Comparison of ENCODE assay signal across 8 mouse cellular contexts in genomic region chr10:127091507-127092396, GRCm38 (mm10). TPM values are rescaled to one million over a fixed set of nuclear protein-coding genes. Genes with fewer than 3 reads are reported as not detected.
DNase-seq lines count a peak whose midpoint lies in the region; ATAC-seq and TF ChIP-seq lines count a peak whose summit lies in the region.

No protein-coding gene starts in this region.

- H3K36me3 ChIP-seq in heart, embryonic 16.5 days (ENCODE audit: control insufficient read depth, insufficient read depth) = peaks cover 8% of the 10 kb centered on the region
- H3K36me3 ChIP-seq in neural tube, embryonic 12.5 days = peaks cover 20% of the 10 kb centered on the region

- peak overlapping the region; percentile 35 for H3K4me3 ChIP-seq in layer of hippocampus, adult 2 months
- peak overlapping the region; percentile 32 for H3K4me3 ChIP-seq in heart, embryonic 16.5 days (ENCODE audit: low read length)
- peak overlapping the region; percentile 13 for H3K4me3 ChIP-seq in neural tube, embryonic 12.5 days

- peak; percentile 47 for TF ChIP-seq CTCF in layer of hippocampus, adult 2 months (conservative IDR thresholded peaks at IDR 0.05)

- peaks cover 56% of the 10 kb centered on the region for H3K27me3 ChIP-seq in heart, embryonic 16.5 days (ENCODE audit: control insufficient read depth, insufficient read depth, low read length)
- peaks cover 67% of the 10 kb centered on the region for H3K27me3 ChIP-seq in neural tube, embryonic 12.5 days (replicated peaks)

- 0 out of 2 replicates have a peak, but pooled peaks have one; percentile 37 for ATAC-seq in heart, embryonic 16.5 days (replicated peaks; ENCODE audit: extremely low read depth, insufficient read depth, low FRiP score)
- ATAC-seq in neural tube, embryonic 12.5 days (ENCODE audit: low FRiP score, low read depth) = peak; percentile 41; the same call in 1 of the 2 replicates

- no peak overlapping the region for H3K9ac ChIP-seq in heart, embryonic 16.5 days (ENCODE audit: low read length)
- peak overlapping the region; percentile 26; the same call in 1 of the 2 replicates for H3K9ac ChIP-seq in neural tube, embryonic 12.5 days

- WGBS in heart, embryonic 16.5 days = 10% methylated on average over 49 of the region's 51 CpGs
- WGBS in neural tube, embryonic 12.5 days = 6% methylated on average over 51 of the region's 51 CpGs

- no peaks in the 10 kb centered on the region for H3K9me3 ChIP-seq in heart, embryonic 16.5 days (replicated peaks; ENCODE audit: control insufficient read depth, low read length)
- H3K9me3 ChIP-seq in neural tube, embryonic 12.5 days = no peaks in the 10 kb centered on the region

- H3K4me2 ChIP-seq in heart, embryonic 16.5 days (ENCODE audit: low read depth, low read length) = peak overlapping the region; percentile 49
- H3K4me2 ChIP-seq in neural tube, embryonic 12.5 days (replicated peaks) = peak overlapping the region; percentile 50

- DNase-seq in layer of hippocampus, adult 2 months (ENCODE audit: low spot score in 2 of 2) = peak in 1 of 2 experiments; percentile 25
- no peak for DNase-seq in layer of hippocampus, adult 11-12 months (ENCODE audit: low spot score)
- DNase-seq in adrenal gland, postnatal 36 days = peak; percentile 70 to 77
- peak; percentile 59 for DNase-seq in liver
- DNase-seq in frontal cortex, postnatal 14 days (ENCODE audit: low spot score in 2 of 2) = no peak
- DNase-seq in layer of hippocampus, adult 9-11 months = no peak

- H3K27ac ChIP-seq in layer of hippocampus, adult 2 months = peak overlapping the region; percentile 80
- no peak overlapping the region for H3K27ac ChIP-seq in heart, embryonic 16.5 days (ENCODE audit: low read length)
- no peak overlapping the region for H3K27ac ChIP-seq in neural tube, embryonic 12.5 days

- H3K4me1 ChIP-seq in heart, embryonic 16.5 days (ENCODE audit: control insufficient read depth, insufficient read depth, low read length) = peaks cover 15% of the 10 kb centered on the region
- H3K4me1 ChIP-seq in neural tube, embryonic 12.5 days = peaks cover 17% of the 10 kb centered on the region

RNA-seq across cellular contexts. Expression of gene Agap2, which starts 16.7 kb away (rescaled TPM):
- total RNA-seq in layer of hippocampus, adult 2 months (2021) = 100 to 1,000 TPM; 820 to 844 TPM
- 1 to 10 TPM; 2.2 to 3.4 TPM for total RNA-seq in adrenal gland, postnatal 36 days (2021)
- 0.32 and 0.42 TPM in 2 replicates for polyA plus RNA-seq in heart, embryonic 16.5 days (2015; fragmentation: Nextera tagmentation; extraction: Ambion mirVana)
- 1.1 and 1.3 TPM in 2 replicates for polyA plus RNA-seq in neural tube, embryonic 12.5 days (2016; fragmentation: Nextera tagmentation; extraction: Ambion mirVana)

RNA-seq across cellular contexts. Expression of gene Tspan31, which starts 21.7 kb away (rescaled TPM):
- total RNA-seq in layer of hippocampus, adult 2 months (2021) = 10 to 100 TPM; 57.2 to 62.1 TPM
- total RNA-seq in adrenal gland, postnatal 36 days (2021) = 100 to 1,000 TPM; 106 to 118 TPM
- polyA plus RNA-seq in heart, embryonic 16.5 days (2015; fragmentation: Nextera tagmentation; extraction: Ambion mirVana) = 110 and 112 TPM in 2 replicates
- 137 and 147 TPM in 2 replicates for polyA plus RNA-seq in neural tube, embryonic 12.5 days (2016; fragmentation: Nextera tagmentation; extraction: Ambion mirVana)

RNA-seq across cellular contexts. Expression of gene Cdk4, which starts 28.4 kb away (rescaled TPM):
- total RNA-seq in layer of hippocampus, adult 2 months (2021) = 10 to 100 TPM; 84.6 to 94.8 TPM
- 100 to 1,000 TPM; 213 to 225 TPM for total RNA-seq in adrenal gland, postnatal 36 days (2021)
- 834 and 885 TPM in 2 replicates for polyA plus RNA-seq in heart, embryonic 16.5 days (2015; fragmentation: Nextera tagmentation; extraction: Ambion mirVana)
- 1,857 and 1,896 TPM in 2 replicates for polyA plus RNA-seq in neural tube, embryonic 12.5 days (2016; fragmentation: Nextera tagmentation; extraction: Ambion mirVana)

RNA-seq across cellular contexts. Expression of gene Os9, which starts 29.2 kb away (rescaled TPM):
- 100 to 1,000 TPM; 100 to 102 TPM for total RNA-seq in layer of hippocampus, adult 2 months (2021)
- total RNA-seq in adrenal gland, postnatal 36 days (2021) = 100 to 1,000 TPM; 120 to 138 TPM
- polyA plus RNA-seq in heart, embryonic 16.5 days (2015; fragmentation: Nextera tagmentation; extraction: Ambion mirVana) = 55.9 and 57.5 TPM in 2 replicates
- polyA plus RNA-seq in neural tube, embryonic 12.5 days (2016; fragmentation: Nextera tagmentation; extraction: Ambion mirVana) = 118 and 123 TPM in 2 replicates

RNA-seq across cellular contexts. Expression of gene March9, which starts 31.8 kb away (rescaled TPM):
- 10 to 100 TPM; 19.8 TPM for total RNA-seq in layer of hippocampus, adult 2 months (2021)
- 1 to 10 TPM; 9.3 to 9.7 TPM for total RNA-seq in adrenal gland, postnatal 36 days (2021)
- polyA plus RNA-seq in heart, embryonic 16.5 days (2015; fragmentation: Nextera tagmentation; extraction: Ambion mirVana) = 0.12 and 0.32 TPM in 2 replicates
- 6.1 TPM in 2 replicates for polyA plus RNA-seq in neural tube, embryonic 12.5 days (2016; fragmentation: Nextera tagmentation; extraction: Ambion mirVana)

Comparison
In these comparisons a context has a peak if more than half of its experiments do, and no peak if none do; other contexts are left out.
1. DNase-seq: peak in adrenal gland, postnatal 36 days (2 of 2) and liver (single experiment); none in layer of hippocampus, adult 11-12 months (single experiment), frontal cortex, postnatal 14 days (0 of 2) and layer of hippocampus, adult 9-11 months (single experiment).
2. RNA of gene Agap2, which starts 16.7 kb away (total RNA-seq): 820 to 844 TPM in layer of hippocampus, adult 2 months; 2.2 to 3.4 TPM in adrenal gland, postnatal 36 days; every median in the first group is over 100 times any median in the second.
3. Peak in every context shown above with its lines, with median percentiles within 50 percentile points of each other: H3K4me3 ChIP-seq.